Mouse (Mus musculus): ENCODE results near the gene Acadsb.
"Not testable (repeated sequence)": the region's sequence is repeated elsewhere in the genome, so short reads cannot be mapped to it uniquely, and the experiment has no call there.

The Acadsb gene

DNA sequence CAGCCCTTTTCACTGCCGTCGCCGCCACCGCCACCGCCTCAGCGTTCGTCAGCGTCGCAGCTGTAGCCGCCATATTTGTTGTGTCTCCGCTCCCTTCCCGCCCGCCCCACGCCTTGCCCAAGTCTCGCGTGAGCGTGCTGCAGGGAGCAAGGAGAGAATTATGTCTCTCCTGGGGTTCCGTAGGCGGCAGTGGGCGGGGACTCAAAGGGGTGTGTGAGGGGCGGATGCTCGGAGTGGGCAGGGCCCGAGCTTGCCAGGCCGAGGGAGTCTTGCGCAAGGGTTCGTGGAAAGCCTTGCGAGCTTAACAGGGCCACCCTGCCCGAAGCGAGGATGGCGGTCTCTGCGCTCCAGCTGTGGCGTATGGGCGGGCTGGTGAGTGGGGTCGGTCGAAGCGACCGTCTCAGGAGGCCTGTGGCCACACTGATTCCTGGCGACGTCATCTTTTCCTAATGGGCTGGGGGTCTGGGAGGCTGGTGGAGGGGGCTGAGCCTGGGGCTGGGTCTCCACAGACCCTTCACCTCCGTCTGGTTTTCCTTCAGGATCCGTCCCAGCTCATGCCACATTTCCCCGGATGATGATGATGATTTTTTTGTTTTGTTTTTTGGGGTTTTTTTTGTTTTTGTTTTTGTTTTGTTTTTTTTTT is at the start of gene Acadsb, which contains the start of gene Ikzf5:
Acadsb (plus strand) TSS at position 186 of the 643 bp plus-strand sequence.
Ikzf5 (minus strand) TSS at position 106 of the 643 bp plus-strand sequence.
- DNase-seq (ENCODE audit: low read depth in 2 of 2, low spot score in 2 of 2), result peak; percentile 96 to 99

DNA sequence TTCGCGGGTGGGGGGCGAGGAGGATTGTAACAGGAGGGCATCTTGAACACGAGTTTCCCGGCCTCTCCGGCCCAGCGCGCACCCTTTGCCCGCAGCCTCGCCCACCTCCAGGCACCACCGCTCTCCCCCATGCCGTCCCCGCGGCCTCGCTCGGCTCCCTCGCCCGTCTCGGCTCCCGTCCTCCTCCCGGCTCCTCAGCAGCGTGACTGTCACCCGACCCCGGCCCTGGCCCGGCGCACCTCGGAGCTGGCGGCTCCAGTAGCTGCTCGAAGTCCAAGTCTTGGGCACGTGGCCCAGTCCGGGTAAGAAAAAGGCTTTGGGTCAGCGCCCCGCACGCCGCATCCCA is 48.2 kb upstream of the Acadsb start:
- no peak for DNase-seq (ENCODE audit: low read depth in 2 of 2, low spot score in 2 of 2)

- peak; percentile 79 to 83 for DNase-seq (ENCODE audit: low read depth in 2 of 2, low spot score in 2 of 2)
Measured at GRCm38 (mm10) chr7:131362615-131363300, 47.6 kb upstream of the Acadsb start, which contains the start of gene 2310057M21Rik. Gene 2310057M21Rik, minus strand, starts transcription at chr7:131362759.

DNA sequence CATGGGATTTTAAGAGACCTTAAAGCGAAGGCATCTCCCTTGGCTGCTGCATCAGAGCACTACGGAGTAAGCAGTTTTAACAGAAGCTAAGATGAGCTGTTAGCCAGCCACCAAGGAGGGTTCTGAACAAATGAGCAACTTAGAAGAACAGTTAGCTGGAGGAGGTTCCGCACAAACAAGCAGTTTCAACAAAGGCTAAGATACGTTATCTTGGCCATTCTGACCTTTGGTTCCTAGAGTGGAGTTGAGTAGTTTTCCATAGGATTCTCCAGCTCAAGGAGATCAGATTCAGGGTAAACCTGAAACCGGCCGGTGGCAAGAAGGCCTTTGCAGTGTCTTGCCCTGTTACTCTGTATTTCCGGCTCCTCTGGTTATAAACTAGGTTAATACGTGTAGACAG is 46.3 kb upstream of the Acadsb start:
- no peak for DNase-seq (ENCODE audit: low read depth in 2 of 2, low spot score in 2 of 2)

- peak; percentile 80 to 81 for DNase-seq (ENCODE audit: low read depth in 2 of 2, low spot score in 2 of 2)
Measured at GRCm38 (mm10) chr7:131370648-131371469, 39.5 kb upstream of the Acadsb start, which contains the start of gene Pstk. Gene Pstk, plus strand, starts transcription at chr7:131371141.

DNA sequence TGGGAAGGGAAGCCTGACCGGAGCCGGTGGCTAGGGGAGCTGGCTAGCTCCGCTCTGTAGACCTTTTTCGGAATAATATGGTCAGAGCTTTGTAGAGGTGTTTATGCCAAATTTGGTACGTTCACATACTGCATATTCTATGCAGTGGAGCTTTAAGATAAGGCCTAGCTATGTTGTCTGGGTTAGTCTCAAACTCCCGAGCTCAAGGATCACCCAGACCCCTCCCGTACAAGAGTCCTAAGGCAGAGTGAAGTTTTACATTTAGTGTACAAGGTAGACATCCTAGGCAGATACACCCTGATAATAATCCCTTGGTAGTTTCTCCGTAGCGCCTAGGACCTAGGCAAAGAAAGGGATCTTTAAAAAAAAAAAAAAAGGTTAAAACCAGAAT is 38.9 kb upstream of the Acadsb start:
- DNase-seq (ENCODE audit: low read depth in 2 of 2, low spot score in 2 of 2), result no peak

DNA sequence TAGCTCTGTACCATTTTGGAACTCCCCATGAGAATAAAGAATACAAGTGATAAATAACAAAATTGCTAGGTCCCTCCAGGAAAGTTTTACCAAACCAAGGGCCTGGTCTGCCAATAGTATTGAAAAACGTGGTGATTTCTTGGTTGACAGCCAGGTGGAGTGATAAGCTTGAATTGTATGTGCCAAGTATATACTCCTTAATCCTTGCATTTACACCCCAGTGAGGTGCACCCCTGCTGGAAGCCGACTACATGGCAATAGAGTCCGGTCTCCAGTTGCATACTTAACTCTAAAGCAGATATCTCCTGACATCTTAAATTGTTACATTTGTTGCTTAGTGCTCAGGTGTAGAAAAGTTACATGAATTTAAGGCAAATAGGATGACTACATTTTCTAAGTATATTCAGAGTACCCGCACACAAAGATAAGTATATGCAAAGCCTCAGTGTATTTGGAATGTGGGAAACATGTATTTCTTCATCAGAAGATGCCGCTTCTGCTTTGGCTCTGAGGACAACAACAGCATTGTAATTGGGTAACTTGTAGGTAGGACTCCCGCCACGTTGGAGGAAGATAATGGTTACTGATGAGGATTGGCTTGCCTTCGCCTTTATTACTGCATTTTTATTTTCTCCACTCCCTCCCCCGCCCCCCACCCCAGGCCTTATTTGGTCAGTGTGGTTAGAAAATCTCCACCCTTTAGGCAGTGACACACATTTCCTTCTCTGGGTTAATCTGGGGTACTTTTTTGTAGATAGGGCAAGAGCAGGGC is 38.3 kb upstream of the Acadsb start:
- peak in 1 of 2 experiments; percentile 17 for DNase-seq (ENCODE audit: low read depth in 2 of 2, low spot score in 2 of 2)

- not testable (repeated sequence) for DNase-seq (ENCODE audit: low read depth in 2 of 2, low spot score in 2 of 2)
Measured at GRCm38 (mm10) chr7:131391761-131392160, 18.6 kb upstream of the Acadsb start.

GRCm38 (mm10) chr7:131409321-131409987 is 947 bp upstream of the Acadsb start:
- DNase-seq (ENCODE audit: low read depth in 2 of 2, low spot score in 2 of 2), result no peak

- DNase-seq (ENCODE audit: low read depth in 2 of 2, low spot score in 2 of 2), result no peak
Measured at GRCm38 (mm10) chr7:131409988-131410385, 414 bp upstream of the Acadsb start.

DNA sequence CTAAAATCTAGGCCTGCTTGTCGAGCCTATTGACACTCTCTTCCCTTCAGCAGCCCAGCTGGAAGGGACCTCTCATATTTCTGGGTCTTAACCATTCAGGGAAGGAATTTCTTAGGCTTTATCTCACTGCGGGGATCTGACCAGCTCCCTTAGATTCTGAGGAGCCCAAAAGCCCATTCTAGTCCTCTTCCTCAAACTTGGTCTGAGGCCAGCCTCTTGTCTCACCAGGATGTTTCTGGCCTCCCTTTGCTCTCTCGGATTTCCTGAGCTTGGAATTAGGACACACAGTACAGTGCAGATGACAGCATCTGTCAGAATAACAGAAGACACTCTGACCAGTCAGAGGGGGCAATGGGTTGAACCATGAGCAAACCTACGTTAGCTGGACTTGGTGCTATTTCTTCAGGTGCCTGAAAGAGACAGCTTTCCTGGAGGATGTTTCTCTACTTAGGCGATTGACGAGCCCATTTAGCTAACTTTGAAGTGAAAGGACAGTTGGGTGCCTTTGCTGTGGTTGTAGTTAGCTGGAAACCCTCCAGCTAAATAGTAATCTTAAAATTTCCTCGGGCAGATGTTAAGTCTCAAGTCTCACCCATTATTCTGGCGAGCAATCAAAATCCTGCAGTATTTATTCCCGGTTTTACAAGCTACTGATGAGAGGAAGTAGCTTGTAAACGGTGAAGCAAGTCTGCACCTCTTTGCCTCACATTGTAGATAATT is 980 bp downstream of the Acadsb start:
- DNase-seq (ENCODE audit: low read depth in 2 of 2, low spot score in 2 of 2), result no peak

DNA sequence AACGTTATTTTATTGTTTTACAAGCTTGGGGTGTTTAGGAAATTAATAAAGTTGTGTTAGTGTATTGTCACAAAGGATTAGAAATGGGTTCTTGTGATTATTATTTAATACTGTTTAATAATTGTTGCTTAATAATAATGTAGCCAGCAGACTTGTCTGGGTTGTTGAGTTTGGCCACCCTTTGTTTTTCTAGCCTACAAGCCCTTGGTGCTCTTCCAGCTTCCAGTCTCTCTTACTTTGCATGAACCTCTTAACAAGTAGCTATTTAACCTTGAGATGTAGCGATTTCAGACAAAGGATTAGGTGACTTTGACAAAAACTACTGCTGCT is 1.5 kb downstream of the Acadsb start:
- DNase-seq (ENCODE audit: low read depth in 2 of 2, low spot score in 2 of 2), result no peak

GRCm38 (mm10) chr7:131416742-131417141 is 6.3 kb downstream of the Acadsb start:
- DNase-seq (ENCODE audit: low read depth in 2 of 2, low spot score in 2 of 2), result not testable (repeated sequence)

DNA sequence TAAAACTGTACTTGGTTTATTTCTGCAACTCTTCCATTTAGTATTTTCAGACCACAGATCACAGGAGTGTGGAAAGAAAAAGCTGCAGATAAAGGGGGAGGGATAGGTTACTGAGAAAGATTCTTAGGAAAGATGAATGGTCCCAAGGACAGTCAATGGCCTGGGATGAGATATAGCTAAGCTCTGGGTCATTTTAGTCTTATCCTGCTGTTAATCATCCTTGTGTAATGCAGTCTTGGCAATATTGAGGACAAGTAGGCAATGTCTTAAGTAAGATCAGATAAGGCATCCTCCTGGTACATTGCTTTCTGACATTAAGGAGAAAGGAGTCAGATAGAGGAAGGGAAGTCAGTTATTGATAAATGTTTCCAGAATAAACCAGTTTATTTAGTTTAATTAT is 7.2 kb downstream of the Acadsb start:
- no peak for DNase-seq (ENCODE audit: low read depth in 2 of 2, low spot score in 2 of 2)

- no peak for DNase-seq (ENCODE audit: low read depth in 2 of 2, low spot score in 2 of 2)
Measured at GRCm38 (mm10) chr7:131424912-131425311, 14.5 kb downstream of the Acadsb start.

GRCm38 (mm10) chr7:131427331-131427730 is 16.9 kb downstream of the Acadsb start:
- DNase-seq (ENCODE audit: low read depth in 2 of 2, low spot score in 2 of 2), result no peak

DNA sequence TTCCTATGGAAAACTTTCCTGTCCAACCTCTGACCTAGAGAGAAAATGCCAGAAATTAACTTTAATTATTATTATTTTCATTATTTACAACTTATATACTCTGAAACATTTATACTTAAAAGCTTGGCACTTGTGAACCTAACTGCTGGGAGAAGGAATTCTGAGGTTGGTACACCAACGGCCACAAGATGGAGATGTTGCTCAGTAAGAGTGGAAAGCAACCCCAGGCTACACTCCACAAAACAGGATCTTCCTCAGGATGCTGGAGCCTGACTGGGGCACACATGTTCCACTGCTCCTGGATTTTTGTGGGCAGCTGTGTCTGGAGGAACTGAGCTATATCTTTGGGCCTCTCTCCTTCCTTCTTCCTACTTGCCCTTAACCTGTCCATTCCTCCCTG is 21.8 kb downstream of the Acadsb start:
- DNase-seq (ENCODE audit: low read depth in 2 of 2, low spot score in 2 of 2), result no peak

DNA sequence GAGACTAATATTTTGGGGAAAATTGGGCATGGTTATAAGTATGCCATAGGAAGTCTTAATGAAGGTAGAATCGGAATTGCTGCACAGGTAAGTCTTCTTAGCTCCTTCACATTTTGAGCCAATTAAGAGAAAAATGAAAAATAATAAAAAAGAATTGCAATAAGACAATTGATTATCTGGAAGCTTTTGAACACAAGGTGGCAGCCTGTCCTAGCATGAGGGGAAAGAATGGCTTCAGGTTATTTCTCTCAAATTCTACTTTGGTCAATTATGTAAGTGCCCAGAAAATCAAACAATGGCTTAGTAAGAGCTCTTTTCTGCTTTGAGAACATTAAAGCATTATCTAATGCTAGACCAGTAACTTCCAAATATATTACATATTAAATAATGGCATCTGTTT is 23.9 kb downstream of the Acadsb start:
- no peak for DNase-seq (ENCODE audit: low read depth in 2 of 2, low spot score in 2 of 2)

- no peak for DNase-seq (ENCODE audit: low read depth in 2 of 2, low spot score in 2 of 2)
Measured at GRCm38 (mm10) chr7:131437051-131437450, 26.6 kb downstream of the Acadsb start.

- DNase-seq (ENCODE audit: low read depth in 2 of 2, low spot score in 2 of 2), result no peak
Measured at GRCm38 (mm10) chr7:131456714-131457113, 46.3 kb downstream of the Acadsb start.

Measured in CD8-positive naive resting alpha-beta T cell, adult 2 months (primary cell).